Mouse (Mus musculus): ENCODE measurements around the gene Kif5a.

GRCm38 (mm10) chr10:127236541-127236940, 26.6 kb downstream of the Kif5a start:
- TF ChIP-seq EP300 (IDR thresholded peaks at IDR 0.05; ENCODE audit: insufficient read depth, low read depth, low read length) (no peak), CTCF (IDR thresholded peaks at IDR 0.05) (no peak)
